Comparison of ENCODE assay signal across 14 mouse cellular contexts in the genomic region with DNA sequence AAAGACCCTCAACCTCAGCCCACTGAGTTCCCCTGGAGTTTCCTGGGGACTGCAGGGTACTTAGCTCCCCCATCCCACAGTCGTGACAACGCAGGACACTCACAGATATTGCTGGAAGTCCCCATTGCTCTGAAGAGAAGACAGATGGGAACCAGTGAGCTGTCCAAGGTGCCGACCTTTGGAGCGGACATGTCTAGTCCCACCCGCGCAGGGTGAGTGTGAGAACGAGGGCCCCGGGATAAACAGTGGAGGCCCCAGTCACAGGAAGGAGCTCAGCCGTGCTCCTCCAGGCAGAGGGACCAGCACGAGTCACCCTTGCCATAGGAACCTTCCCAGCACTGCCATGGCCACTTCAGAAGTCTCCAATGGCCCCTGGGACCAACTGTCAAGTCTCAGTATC. TPM values are rescaled to one million over a fixed set of nuclear protein-coding genes. Genes with fewer than 3 reads are reported as not detected.
A peak's percentile ranks its signal among the peaks of the same experiment; 100 is the strongest.
DNase-seq lines count a peak whose midpoint lies in the region; ATAC-seq lines count a peak whose summit lies in the region.
"Had no signal": no experiment of that assay in that cellular context is flagged by ENCODE, and none has a peak within 500 bp of the region (broad histone marks: within the 10 kb centered on the region; RNA-seq: fewer than 3 reads in every experiment).

No protein-coding gene starts in this region.

- WGBS in intestine, embryonic 14.5 days: 6% methylated on average over 10 of the region's 10 CpGs
- 5% methylated on average over 10 of the region's 10 CpGs for WGBS in intestine, embryonic 16.5 days
- WGBS in neural tube, embryonic 15.5 days: 18% methylated on average over 10 of the region's 10 CpGs

- no peak overlapping the region for H3K4me3 ChIP-seq in intestine, embryonic 14.5 days (ENCODE audit: low read depth, low read length)
- no peak overlapping the region for H3K4me3 ChIP-seq in intestine, embryonic 16.5 days (ENCODE audit: low read length)
- H3K4me3 ChIP-seq in neural tube, embryonic 15.5 days (replicated peaks): no peak overlapping the region
- H3K4me3 ChIP-seq: heart, embryonic 10.5 days; limb, embryonic 12.5 days had no signal

- H3K9ac ChIP-seq in intestine, embryonic 14.5 days (ENCODE audit: low read length): no peak overlapping the region
- no peak overlapping the region for H3K9ac ChIP-seq in intestine, embryonic 16.5 days (ENCODE audit: low read depth, low read length)
- no peak overlapping the region for H3K9ac ChIP-seq in neural tube, embryonic 15.5 days (replicated peaks)
- H3K9ac ChIP-seq: limb, embryonic 12.5 days had no signal

- no peak overlapping the region for H3K4me2 ChIP-seq in intestine, embryonic 14.5 days (ENCODE audit: low read length)
- H3K4me2 ChIP-seq in intestine, embryonic 16.5 days (ENCODE audit: low read depth, low read length): no peak overlapping the region
- H3K4me2 ChIP-seq in neural tube, embryonic 15.5 days: no peak overlapping the region
- H3K4me2 ChIP-seq: limb, embryonic 12.5 days had no signal

- no peaks in the 10 kb centered on the region for H3K4me1 ChIP-seq in intestine, embryonic 14.5 days (replicated peaks; ENCODE audit: control insufficient read depth, insufficient read depth, low read length)
- H3K4me1 ChIP-seq in intestine, embryonic 16.5 days (ENCODE audit: control insufficient read depth, insufficient read depth, low read length): no peaks in the 10 kb centered on the region
- peaks cover 25% of the 10 kb centered on the region for H3K4me1 ChIP-seq in neural tube, embryonic 15.5 days

- intact Hi-C loops in gastrocnemius, postnatal 14 days (cut with DNase I; ENCODE audit: low total_unique reads): no loop called here

- no peak overlapping the region for H3K27ac ChIP-seq in intestine, embryonic 14.5 days (ENCODE audit: low read depth)
- H3K27ac ChIP-seq in intestine, embryonic 16.5 days (ENCODE audit: low read length): no peak overlapping the region
- H3K27ac ChIP-seq in neural tube, embryonic 15.5 days (replicated peaks): no peak overlapping the region
- H3K27ac ChIP-seq: heart, embryonic 10.5 days; hindbrain, postnatal 0 days; limb, embryonic 12.5 days had no signal

- H3K36me3 ChIP-seq in intestine, embryonic 14.5 days (ENCODE audit: control insufficient read depth, insufficient read depth, low read length): no peaks in the 10 kb centered on the region
- no peaks in the 10 kb centered on the region for H3K36me3 ChIP-seq in intestine, embryonic 16.5 days (ENCODE audit: control insufficient read depth, insufficient read depth, low read length)
- peaks cover 10% of the 10 kb centered on the region for H3K36me3 ChIP-seq in neural tube, embryonic 15.5 days
- H3K36me3 ChIP-seq: heart, embryonic 10.5 days; limb, embryonic 12.5 days had no signal

- peaks cover 6% of the 10 kb centered on the region; the same call in 1 of the 2 replicates for H3K27me3 ChIP-seq in intestine, embryonic 14.5 days (replicated peaks; ENCODE audit: control insufficient read depth, insufficient read depth, low read length)
- H3K27me3 ChIP-seq in intestine, embryonic 16.5 days (replicated peaks; ENCODE audit: control insufficient read depth, insufficient read depth, low read length): 0 out of 2 replicates have a peak, but pooled peaks cover 3% of the 10 kb centered on the region
- peaks cover 12% of the 10 kb centered on the region for H3K27me3 ChIP-seq in neural tube, embryonic 15.5 days (replicated peaks)

- peak; percentile 73 for DNase-seq in intestine, embryonic 14.5 days (ENCODE audit: low spot score)
- DNase-seq in neural tube, embryonic 10.5 days (ENCODE audit: extremely low spot score, low spot score): peak; percentile 32
- peak; percentile 51 for DNase-seq in ZHBTc4 (ENCODE audit: low read depth, low spot score)
- DNase-seq in gastrocnemius, postnatal 14 days: no peak
- DNase-seq: cerebellum, adult 18-20 months; layer of hippocampus, adult 9-11 months; right cerebral cortex, adult 18-20 months; thymus, postnatal 14 days had no signal

- H3K9me3 ChIP-seq in intestine, embryonic 14.5 days (ENCODE audit: control insufficient read depth, low read length): no peaks in the 10 kb centered on the region
- no peaks in the 10 kb centered on the region for H3K9me3 ChIP-seq in intestine, embryonic 16.5 days (ENCODE audit: control insufficient read depth, low read length)
- H3K9me3 ChIP-seq in neural tube, embryonic 15.5 days (replicated peaks): no peaks in the 10 kb centered on the region
- H3K9me3 ChIP-seq: heart, embryonic 10.5 days; limb, embryonic 12.5 days had no signal

- ATAC-seq in intestine, embryonic 14.5 days (replicated peaks; ENCODE audit: low FRiP score, low TSS enrichment, low read depth): no peak
- no peak for ATAC-seq in intestine, embryonic 16.5 days
- ATAC-seq in neural tube, embryonic 15.5 days (ENCODE audit: low FRiP score): no peak
- peak; percentile 25; the same call in 1 of the 2 replicates for ATAC-seq in megakaryocyte-erythroid progenitor cell, adult 5-6 weeks (replicated peaks; ENCODE audit: low FRiP score, low TSS enrichment, poor library complexity, severe bottlenecking)
- ATAC-seq: hindbrain, postnatal 0 days had no signal

RNA-seq across cellular contexts. Expression of a gene that starts 6.6 kb away (rescaled TPM):
- 0.67 and 0.72 TPM in 2 replicates for polyA plus RNA-seq in intestine, embryonic 14.5 days (2014; fragmentation: Nextera tagmentation; extraction: Ambion mirVana)
- polyA plus RNA-seq in intestine, embryonic 16.5 days (2015; fragmentation: Nextera tagmentation; extraction: Ambion mirVana): 0.33 and 0.38 TPM in 2 replicates
- 12.2 and 14.0 TPM in 2 replicates for polyA plus RNA-seq in neural tube, embryonic 15.5 days (2015; fragmentation: Nextera tagmentation; extraction: Ambion mirVana)
- not detected in 2 replicates for total RNA-seq in megakaryocyte-erythroid progenitor cell, adult 5-6 weeks (2014; fragmentation: Nextera tagmentation)
- total RNA-seq in megakaryocyte-erythroid progenitor cell, adult 5-6 weeks (2017): not detected in 2 replicates
- under 1 TPM; 0.27 to 0.70 TPM for total RNA-seq in gastrocnemius, postnatal 14 days (2021)

RNA-seq across cellular contexts. Expression of a gene that starts 20.3 kb away (rescaled TPM):
- 4.2 and 5.6 TPM in 2 replicates for polyA plus RNA-seq in intestine, embryonic 14.5 days (2014; fragmentation: Nextera tagmentation; extraction: Ambion mirVana)
- 2.7 and 2.8 TPM in 2 replicates for polyA plus RNA-seq in intestine, embryonic 16.5 days (2015; fragmentation: Nextera tagmentation; extraction: Ambion mirVana)
- 16.4 and 21.2 TPM in 2 replicates for polyA plus RNA-seq in neural tube, embryonic 15.5 days (2015; fragmentation: Nextera tagmentation; extraction: Ambion mirVana)
- 2.3 and 2.9 TPM in 2 replicates for total RNA-seq in megakaryocyte-erythroid progenitor cell, adult 5-6 weeks (2014; fragmentation: Nextera tagmentation)
- total RNA-seq in megakaryocyte-erythroid progenitor cell, adult 5-6 weeks (2017): 3.0 and 8.9 TPM in 2 replicates
- total RNA-seq in gastrocnemius, postnatal 14 days (2021): 1 to 10 TPM; 1.4 to 1.8 TPM

RNA-seq across cellular contexts. Expression of a gene that starts 22.5 kb away (rescaled TPM):
- not detected in 2 replicates for polyA plus RNA-seq in intestine, embryonic 14.5 days (2014; fragmentation: Nextera tagmentation; extraction: Ambion mirVana)
- polyA plus RNA-seq in intestine, embryonic 16.5 days (2015; fragmentation: Nextera tagmentation; extraction: Ambion mirVana): not detected in 2 replicates
- 0.08 TPM in 1 of 2 replicates, not detected in the other for polyA plus RNA-seq in neural tube, embryonic 15.5 days (2015; fragmentation: Nextera tagmentation; extraction: Ambion mirVana)
- total RNA-seq in megakaryocyte-erythroid progenitor cell, adult 5-6 weeks (2014; fragmentation: Nextera tagmentation): not detected in 2 replicates
- total RNA-seq in megakaryocyte-erythroid progenitor cell, adult 5-6 weeks (2017): not detected in 2 replicates
- total RNA-seq in gastrocnemius, postnatal 14 days (2021): not detected
- polyA plus RNA-seq: heart, embryonic 10.5 days; hindbrain, postnatal 0 days; limb, embryonic 12.5 days had no signal

RNA-seq across cellular contexts. Expression of a gene that starts 39.3 kb away (rescaled TPM):
- polyA plus RNA-seq in intestine, embryonic 14.5 days (2014; fragmentation: Nextera tagmentation; extraction: Ambion mirVana): 0.39 TPM in 1 of 2 replicates, not detected in the other
- 0.20 and 0.32 TPM in 2 replicates for polyA plus RNA-seq in intestine, embryonic 16.5 days (2015; fragmentation: Nextera tagmentation; extraction: Ambion mirVana)
- 0.22 and 0.57 TPM in 2 replicates for polyA plus RNA-seq in neural tube, embryonic 15.5 days (2015; fragmentation: Nextera tagmentation; extraction: Ambion mirVana)
- not detected in 2 replicates for total RNA-seq in megakaryocyte-erythroid progenitor cell, adult 5-6 weeks (2014; fragmentation: Nextera tagmentation)
- total RNA-seq in megakaryocyte-erythroid progenitor cell, adult 5-6 weeks (2017): 4.2 TPM in 1 of 2 replicates, not detected in the other
- total RNA-seq in gastrocnemius, postnatal 14 days (2021): under 1 TPM in 1 of 2 experiments, not detected in 1; 0.80 TPM
- polyA plus RNA-seq: heart, embryonic 10.5 days; limb, embryonic 12.5 days had no signal

RNA-seq across cellular contexts. Expression of a gene that starts 39.4 kb away (rescaled TPM):
- polyA plus RNA-seq in intestine, embryonic 14.5 days (2014; fragmentation: Nextera tagmentation; extraction: Ambion mirVana): 347 and 370 TPM in 2 replicates
- polyA plus RNA-seq in intestine, embryonic 16.5 days (2015; fragmentation: Nextera tagmentation; extraction: Ambion mirVana): 551 and 568 TPM in 2 replicates
- 129 and 182 TPM in 2 replicates for polyA plus RNA-seq in neural tube, embryonic 15.5 days (2015; fragmentation: Nextera tagmentation; extraction: Ambion mirVana)
- 212 and 237 TPM in 2 replicates for total RNA-seq in megakaryocyte-erythroid progenitor cell, adult 5-6 weeks (2014; fragmentation: Nextera tagmentation)
- 396 and 426 TPM in 2 replicates for total RNA-seq in megakaryocyte-erythroid progenitor cell, adult 5-6 weeks (2017)
- total RNA-seq in gastrocnemius, postnatal 14 days (2021): 100 to 1,000 TPM; 341 to 442 TPM
